Mouse (Mus musculus) lung, embryonic 15.5 days (tissue): Measurements from ENCODE around the gene Taar4. TPM values are rescaled to one million over a fixed set of nuclear protein-coding genes. Genes with fewer than 3 reads are reported as not detected.

Experiments used
- ATAC-seq: fragments of 200-750 bp; cut with Nextera tagmentation; 2 replicates; pipeline ENCODE4 v1.8.0; 2017; ENCODE audit warnings: moderate number of reproducible peaks, borderline replicate concordance; ENCODE audit not compliant: low FRiP score, low TSS enrichment; ENCODE audit errors: extremely low read depth
- H3K27ac ChIP-seq: fragments of 300-500 bp; sonication (generic); 2 replicates; pipeline ENCODE4 v1.5.1; 2015; ENCODE audit warnings: moderate library complexity, mild to moderate bottlenecking, inconsistent platforms
- H3K27me3 ChIP-seq: fragments of 300-500 bp; sonication (generic); 2 replicates; pipeline ENCODE4 v1.6.1; 2015; ENCODE audit warnings: inconsistent platforms
- H3K36me3 ChIP-seq: fragments of 300-500 bp; sonication (generic); 2 replicates; pipeline ENCODE4 v1.6.1; 2015; ENCODE audit warnings: inconsistent platforms
- H3K4me1 ChIP-seq: fragments of 300-500 bp; sonication (generic); 2 replicates; pipeline ENCODE4 v1.6.1; 2015; ENCODE audit warnings: inconsistent platforms
- H3K4me2 ChIP-seq: fragments of 300-500 bp; sonication (generic); 2 replicates; pipeline ENCODE4 v1.6.1; 2015; ENCODE audit warnings: inconsistent platforms, mild to moderate bottlenecking, moderate library complexity
- H3K4me3 ChIP-seq: fragments of 300-500 bp; sonication (generic); 2 replicates; pipeline ENCODE4 v1.5.1; 2015; ENCODE audit warnings: mild to moderate bottlenecking, inconsistent platforms
- H3K9ac ChIP-seq: fragments of 300-500 bp; sonication (generic); 2 replicates; pipeline ENCODE4 v1.6.1; 2015; ENCODE audit warnings: inconsistent platforms
- H3K9me3 ChIP-seq: fragments of 300-500 bp; sonication (generic); 2 replicates; pipeline ENCODE4 v1.6.1; 2016; ENCODE audit warnings: inconsistent platforms
- WGBS: fragments of 180-500 bp; shearing (Covaris S2); methylation state at CpG from one replicate; pipeline ENCODE4 v1.1.7; 2015; 5-methylcytosine and 5-hydroxymethylcytosine counted together
- polyA plus RNA-seq: library from polyadenylated mRNA; unstranded; fragments of >200 nt; fragmentation: Nextera tagmentation; extraction: Ambion mirVana; gene quantifications from 2 replicates; pipeline ENCODE4 v1.2.1, GENCODE M21; 2015

Taar4 gene
- not detected in 2 replicates for polyA plus RNA-seq

GRCm38 (mm10) chr10:23960444-23960915, at the start of gene Taar4:
Gene Taar4, plus strand, starts transcription at chr10:23960494.
- H3K9me3 ChIP-seq, result no peaks in the 10 kb centered on the region
- H3K27ac ChIP-seq, result no peak within 1 kb of the TSS
- H3K9ac ChIP-seq, result no peak within 1 kb of the TSS
- H3K27me3 ChIP-seq, result no peaks in the 10 kb centered on the region
- WGBS, result 93% methylated on average over 13 of the region's 13 CpGs
- H3K4me3 ChIP-seq, result no peak within 1 kb of the TSS
- H3K4me1 ChIP-seq, result no peaks in the 10 kb centered on the region
- H3K4me2 ChIP-seq, result no peak within 1 kb of the TSS
- H3K36me3 ChIP-seq, result no peaks in the 10 kb centered on the region
- ATAC-seq, result no peak

- Histone ChIP-seq H3K36me3 (no peaks in the 10 kb centered on the region), H3K27me3 (no peaks in the 10 kb centered on the region), H3K9ac (no peak within 1 kb of the TSS), H3K27ac (no peak within 1 kb of the TSS), H3K4me2 (no peak within 1 kb of the TSS), H3K4me1 (no peaks in the 10 kb centered on the region), H3K4me3 (no peak within 1 kb of the TSS), H3K9me3 (no peaks in the 10 kb centered on the region)
- ATAC-seq, result no peak
- WGBS, result 77% methylated on average over 4 of the region's 4 CpGs
Measured at GRCm38 (mm10) chr10:23920056-23920455, 40.2 kb upstream of the Taar4 start, which contains the start of gene Taar1. Gene Taar1, plus strand, starts transcription at chr10:23920356.

GRCm38 (mm10) chr10:23922468-23922867, 37.8 kb upstream of the Taar4 start:
- H3K4me2 ChIP-seq, result no peak overlapping the region
- no peak for ATAC-seq
- no peak overlapping the region for H3K4me3 ChIP-seq

GRCm38 (mm10) chr10:23923941-23924340, 36.4 kb upstream of the Taar4 start:
- Histone ChIP-seq H3K9ac (no peak overlapping the region), H3K4me1 (no peaks in the 10 kb centered on the region), H3K27me3 (no peaks in the 10 kb centered on the region), H3K4me3 (no peak overlapping the region), H3K9me3 (no peaks in the 10 kb centered on the region), H3K36me3 (no peaks in the 10 kb centered on the region), H3K27ac (no peak overlapping the region), H3K4me2 (no peak overlapping the region)
- ATAC-seq, result no peak
- WGBS, result 81% methylated on average over 2 of the region's 2 CpGs

More at GRCm38 (mm10) chr10:23922468-23922867, 37.8 kb upstream of the Taar4 start:
- H3K9ac ChIP-seq, result no peak overlapping the region
- no peaks in the 10 kb centered on the region for H3K27me3 ChIP-seq
- no peaks in the 10 kb centered on the region for H3K9me3 ChIP-seq
- no peaks in the 10 kb centered on the region for H3K4me1 ChIP-seq
- no peaks in the 10 kb centered on the region for H3K36me3 ChIP-seq
- WGBS, result 59% methylated on average over 3 of the region's 3 CpGs
- no peak overlapping the region for H3K27ac ChIP-seq

DNA sequence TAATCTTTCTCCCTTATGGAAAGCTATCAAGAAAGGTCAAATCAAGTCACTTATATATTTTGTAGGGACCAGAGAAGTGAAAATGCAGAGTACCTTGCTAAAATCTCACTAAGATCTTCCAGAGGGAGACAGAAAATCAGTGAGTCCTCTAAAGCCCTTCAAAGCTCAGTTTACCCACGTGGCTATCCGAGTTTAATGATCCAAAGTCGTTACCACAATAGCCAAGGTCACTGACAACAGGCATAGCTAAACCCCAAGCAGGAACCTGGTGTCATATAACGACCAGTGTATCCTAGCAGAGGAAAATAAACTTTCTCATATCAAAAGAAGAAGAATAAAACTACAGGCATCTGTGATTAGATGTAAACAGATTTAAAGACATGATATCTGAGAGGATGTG, 22.7 kb upstream of the Taar4 start:
- 40% methylated on average over 4 of the region's 4 CpGs for WGBS
- H3K9ac ChIP-seq, result no peak overlapping the region

DNA sequence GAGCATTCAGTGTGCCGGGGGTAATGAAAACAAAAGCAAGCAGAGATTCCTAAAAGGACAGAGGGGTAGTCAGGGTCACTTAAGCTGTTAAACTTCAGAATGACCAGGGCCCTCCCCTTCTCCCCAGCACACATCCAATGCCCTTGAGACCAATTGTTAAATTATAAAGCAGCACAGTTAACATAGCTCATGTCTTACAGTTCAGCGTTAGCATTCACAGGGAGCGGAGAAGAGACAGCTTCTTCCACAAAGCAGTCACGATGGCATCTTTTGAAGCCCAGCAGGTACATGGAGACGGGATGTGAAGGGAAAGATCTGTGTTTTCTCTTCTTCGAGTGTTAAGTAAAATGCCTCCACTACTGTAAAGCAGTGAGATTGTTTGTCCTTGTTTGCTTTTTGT, 22.0 kb upstream of the Taar4 start, which contains the start of gene Taar2:
Gene Taar2, plus strand, starts transcription at position 261 of the 400 bp plus-strand sequence.
- 54% methylated on average over 6 of the region's 6 CpGs for WGBS
- Histone ChIP-seq H3K9me3 (no peaks in the 10 kb centered on the region), H3K4me3 (no peak within 1 kb of the TSS), H3K36me3 (no peaks in the 10 kb centered on the region), H3K27me3 (no peaks in the 10 kb centered on the region), H3K27ac (no peak within 1 kb of the TSS), H3K4me1 (no peaks in the 10 kb centered on the region), H3K9ac (no peak within 1 kb of the TSS), H3K4me2 (no peak within 1 kb of the TSS)
- no peak for ATAC-seq

More for the DNA sequence above, 22.7 kb upstream of the Taar4 start:
- no peak overlapping the region for H3K27ac ChIP-seq
- H3K9me3 ChIP-seq, result no peaks in the 10 kb centered on the region
- no peak overlapping the region for H3K4me3 ChIP-seq
- no peaks in the 10 kb centered on the region for H3K36me3 ChIP-seq
- no peak overlapping the region for H3K4me2 ChIP-seq
- no peak for ATAC-seq
- H3K4me1 ChIP-seq, result no peaks in the 10 kb centered on the region
- H3K27me3 ChIP-seq, result no peaks in the 10 kb centered on the region

GRCm38 (mm10) chr10:23942465-23942864, 17.8 kb upstream of the Taar4 start:
- no peak for ATAC-seq
- Histone ChIP-seq H3K4me1 (no peaks in the 10 kb centered on the region), H3K4me3 (no peak overlapping the region), H3K9ac (no peak overlapping the region), H3K27ac (no peak overlapping the region), H3K36me3 (no peaks in the 10 kb centered on the region), H3K4me2 (no peak overlapping the region), H3K9me3 (no peaks in the 10 kb centered on the region), H3K27me3 (no peaks in the 10 kb centered on the region)
- WGBS, result 67% methylated on average over 5 of the region's 5 CpGs

- Histone ChIP-seq H3K9me3 (no peaks in the 10 kb centered on the region), H3K4me1 (no peaks in the 10 kb centered on the region), H3K4me3 (no peak overlapping the region), H3K27me3 (no peaks in the 10 kb centered on the region), H3K36me3 (no peaks in the 10 kb centered on the region), H3K9ac (no peak overlapping the region), H3K4me2 (no peak overlapping the region), H3K27ac (no peak overlapping the region)
- WGBS, result 45% methylated on average over 7 of the region's 7 CpGs
- ATAC-seq, result no peak
Measured at GRCm38 (mm10) chr10:23948026-23948425, 12.3 kb upstream of the Taar4 start.

- H3K27ac ChIP-seq, result no peak within 1 kb of the TSS
- H3K9me3 ChIP-seq, result no peaks in the 10 kb centered on the region
- no peaks in the 10 kb centered on the region for H3K4me1 ChIP-seq
- ATAC-seq, result no peak
- no peak within 1 kb of the TSS for H3K9ac ChIP-seq
- H3K36me3 ChIP-seq, result no peaks in the 10 kb centered on the region
- no peak within 1 kb of the TSS for H3K4me3 ChIP-seq
- H3K27me3 ChIP-seq, result no peaks in the 10 kb centered on the region
- H3K4me2 ChIP-seq, result no peak within 1 kb of the TSS
- WGBS, result 82% methylated on average over 16 of the region's 16 CpGs
Measured at GRCm38 (mm10) chr10:23949508-23950005, 10.7 kb upstream of the Taar4 start, which contains the start of gene Taar3. Gene Taar3, plus strand, starts transcription at chr10:23949558.

DNA sequence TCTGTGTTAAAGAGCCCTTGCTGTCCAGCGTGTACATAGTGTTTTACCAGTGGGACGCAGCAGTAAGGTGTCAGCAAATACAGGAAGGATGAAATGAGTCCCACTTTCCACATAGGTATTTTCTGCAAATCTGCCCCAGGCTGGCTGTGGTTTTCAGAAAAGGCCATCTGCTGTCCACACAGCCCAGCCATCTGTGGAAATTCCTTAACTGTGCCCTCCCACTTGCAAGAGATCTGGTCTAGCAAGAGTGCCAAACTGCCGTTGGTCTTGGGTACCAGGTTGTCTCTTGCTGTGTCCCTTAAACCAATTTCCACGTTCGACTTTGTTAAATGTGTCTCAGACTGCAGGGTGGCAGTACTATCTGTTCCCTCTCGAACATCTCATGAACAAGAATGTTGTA, 8.6 kb upstream of the Taar4 start:
- Histone ChIP-seq H3K4me2 (no peak overlapping the region), H3K4me1 (no peaks in the 10 kb centered on the region), H3K27ac (no peak overlapping the region), H3K9me3 (no peaks in the 10 kb centered on the region), H3K27me3 (no peaks in the 10 kb centered on the region), H3K36me3 (no peaks in the 10 kb centered on the region), H3K9ac (no peak overlapping the region), H3K4me3 (no peak overlapping the region)
- ATAC-seq, result no peak
- 71% methylated on average over 6 of the region's 6 CpGs for WGBS

DNA sequence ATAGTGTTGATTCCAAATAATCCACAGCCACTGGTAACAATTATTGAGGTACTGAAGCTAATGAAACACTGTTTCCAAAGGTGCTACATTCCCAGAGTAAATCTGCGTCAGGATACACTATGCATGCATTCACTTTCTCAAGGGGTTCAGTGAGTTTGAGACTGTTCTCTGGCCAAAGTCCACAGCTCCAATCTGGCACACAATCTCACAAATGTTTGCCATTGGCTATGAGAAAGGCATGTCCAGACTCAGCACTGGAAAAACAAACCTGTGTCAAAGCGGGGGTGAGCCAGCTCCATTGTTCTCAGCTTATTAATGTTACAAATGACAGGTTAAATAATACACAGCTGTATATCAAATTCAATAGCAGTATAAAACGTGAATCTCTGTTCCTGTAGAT, 1.2 kb upstream of the Taar4 start:
- no peak for ATAC-seq
- no peak overlapping the region for H3K4me3 ChIP-seq
- no peak overlapping the region for H3K27ac ChIP-seq
- WGBS, result 44% methylated on average over 3 of the region's 3 CpGs
- H3K9ac ChIP-seq, result no peak overlapping the region
- no peaks in the 10 kb centered on the region for H3K9me3 ChIP-seq
- no peaks in the 10 kb centered on the region for H3K27me3 ChIP-seq
- no peaks in the 10 kb centered on the region for H3K4me1 ChIP-seq
- H3K36me3 ChIP-seq, result no peaks in the 10 kb centered on the region
- no peak overlapping the region for H3K4me2 ChIP-seq

DNA sequence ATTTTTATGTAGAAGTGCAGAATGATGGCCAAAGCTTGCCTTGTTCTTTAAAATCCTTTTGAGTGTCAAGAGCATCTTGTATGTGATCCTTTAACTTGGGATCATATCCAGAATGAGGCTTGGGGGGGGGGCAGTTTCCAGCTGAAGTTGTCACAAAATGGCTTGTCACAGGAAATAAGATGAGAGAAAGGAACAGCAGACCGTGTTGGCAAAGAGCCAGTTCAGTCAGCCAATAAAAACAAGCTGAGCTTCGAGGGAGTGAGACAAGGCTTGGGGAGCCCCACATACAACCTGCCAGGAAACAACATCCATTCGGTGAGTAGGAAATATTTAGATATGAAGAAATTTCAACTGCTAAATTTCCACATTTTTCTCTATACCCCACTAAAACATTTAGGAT, 3.1 kb downstream of the Taar4 start:
- ATAC-seq, result no peak
- no peaks in the 10 kb centered on the region for H3K27me3 ChIP-seq
- 14% methylated on average over 3 of the region's 3 CpGs for WGBS
- H3K4me2 ChIP-seq, result no peak overlapping the region
- H3K36me3 ChIP-seq, result no peaks in the 10 kb centered on the region
- no peaks in the 10 kb centered on the region for H3K9me3 ChIP-seq
- no peak overlapping the region for H3K4me3 ChIP-seq
- H3K9ac ChIP-seq, result no peak overlapping the region
- H3K27ac ChIP-seq, result no peak overlapping the region
- no peaks in the 10 kb centered on the region for H3K4me1 ChIP-seq
